Mouse (Mus musculus): ENCODE results near the gene Gm3604.
"Not testable (repeated sequence)": the region's sequence is repeated elsewhere in the genome, so short reads cannot be mapped to it uniquely, and the experiment has no call there.

Gm3604 gene

DNA sequence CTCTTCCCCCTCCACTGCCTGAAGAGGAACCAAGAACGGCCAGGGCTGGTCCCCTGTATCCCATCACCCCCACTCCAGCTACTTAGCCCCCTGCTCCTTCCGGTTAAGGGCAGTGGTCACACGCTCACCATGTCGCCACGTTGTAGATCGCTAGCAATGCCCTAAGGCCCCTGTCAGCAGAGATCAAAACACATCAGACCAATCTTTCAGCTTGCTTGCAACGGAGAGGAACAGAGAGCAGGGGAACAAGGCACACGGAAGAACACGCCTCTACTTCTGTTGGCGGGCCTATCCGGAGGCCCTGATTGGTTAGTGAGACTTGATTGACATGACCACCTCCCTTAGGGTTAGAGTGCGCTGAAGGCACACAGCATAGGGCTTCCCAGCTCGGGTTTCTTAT is at the start of gene Gm3604:
TSS of gene Gm3604 (minus strand) at position 226 of the 400 bp plus-strand sequence.
- peak; percentile 7 for DNase-seq (ENCODE audit: low spot score)

- DNase-seq (ENCODE audit: low spot score), result not testable (repeated sequence)
These were observed 16.2 kb upstream of the Gm3604 start for GRCm38 (mm10) chr13:62399206-62399605.

GRCm38 (mm10) chr13:62390076-62390620 is 7.2 kb upstream of the Gm3604 start:
- DNase-seq (ENCODE audit: low spot score), result not testable (repeated sequence)

DNA sequence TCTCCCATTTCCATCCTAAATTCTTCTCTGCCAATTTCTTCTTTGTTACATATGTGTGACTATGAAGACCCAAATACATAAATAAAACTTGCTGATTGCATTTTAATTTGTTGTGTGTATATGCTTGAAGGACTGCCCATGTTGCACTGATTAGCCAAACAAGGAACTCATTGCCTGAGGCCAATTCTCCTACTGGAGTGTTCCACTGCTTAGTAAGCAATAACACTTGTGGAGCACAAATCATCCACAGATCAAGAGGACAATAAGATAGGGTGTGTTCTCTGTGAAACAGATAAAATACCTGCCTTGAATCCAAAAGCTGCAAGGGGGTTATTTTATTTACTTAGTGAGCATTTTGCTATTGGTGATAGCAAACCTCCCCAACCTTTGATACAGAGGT is 51.2 kb downstream of the Gm3604 start:
- no peak for DNase-seq (ENCODE audit: low spot score)

DNA sequence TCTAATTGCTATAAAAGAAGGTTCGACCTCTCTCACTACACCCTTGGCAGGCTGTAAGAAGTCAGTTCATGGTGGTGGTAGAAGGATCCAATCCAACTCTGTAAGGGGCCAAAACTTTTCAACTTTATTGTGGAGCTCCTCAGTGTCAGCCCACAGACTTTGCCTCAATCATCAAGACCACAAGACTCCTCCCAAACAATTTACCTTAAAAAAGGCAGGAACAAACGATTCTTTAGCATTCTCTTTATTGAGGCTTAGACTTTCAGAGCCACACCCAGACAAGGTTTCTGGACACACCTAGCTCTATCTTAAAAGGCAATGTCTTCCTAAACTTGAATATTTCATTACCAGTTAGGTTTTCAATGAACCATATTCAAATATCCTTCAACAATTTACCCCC is 51.6 kb downstream of the Gm3604 start:
- no peak for DNase-seq (ENCODE audit: low spot score)
